Mouse (Mus musculus) right cerebral cortex, adult 2 months (tissue): Measurements from ENCODE around the gene Celf5.
A peak's percentile ranks its signal among the peaks of the same experiment; 100 is the strongest.

ENCODE experiments used
- DNase-seq, 2 experiments: peaks; one replicate each; pipeline ENCODE4 v3.0.0; 2021 to 2022; ENCODE audit warnings: low spot score in 2 of 2

Gene Celf5

GRCm38 (mm10) chr10:81482533-81482889 is at the start of gene Celf5:
Gene Celf5 (minus strand): TSS chr10:81482709.
- peak; percentile 68 to 74 for DNase-seq

- DNase-seq, result peak; percentile 71 to 77
Observed at GRCm38 (mm10) chr10:81526779-81527178, 44.3 kb upstream of the Celf5 start.

GRCm38 (mm10) chr10:81525017-81525694 is 42.6 kb upstream of the Celf5 start:
- no peak for DNase-seq

GRCm38 (mm10) chr10:81524051-81524605 is 41.6 kb upstream of the Celf5 start, which contains the start of gene Gna15:
Gene Gna15 (minus strand): TSS chr10:81524225.
- DNase-seq, result no peak

GRCm38 (mm10) chr10:81523570-81523969 is 41.1 kb upstream of the Celf5 start:
- DNase-seq, result no peak

GRCm38 (mm10) chr10:81523142-81523541 is 40.6 kb upstream of the Celf5 start:
- no peak for DNase-seq

GRCm38 (mm10) chr10:81519978-81520365 is 37.5 kb upstream of the Celf5 start:
- DNase-seq, result no peak

- no peak for DNase-seq
Observed at GRCm38 (mm10) chr10:81519227-81519977, 36.9 kb upstream of the Celf5 start.

GRCm38 (mm10) chr10:81518546-81518945 is 36.0 kb upstream of the Celf5 start:
- peak; percentile 58 to 61 for DNase-seq

GRCm38 (mm10) chr10:81517227-81517626 is 34.7 kb upstream of the Celf5 start:
- DNase-seq, result no peak

- DNase-seq, result no peak
Observed at GRCm38 (mm10) chr10:81513798-81514197, 31.3 kb upstream of the Celf5 start.

GRCm38 (mm10) chr10:81510246-81510810 is 27.8 kb upstream of the Celf5 start:
- DNase-seq, result no peak

GRCm38 (mm10) chr10:81507691-81508489 is 25.4 kb upstream of the Celf5 start:
- DNase-seq, result no peak

GRCm38 (mm10) chr10:81507095-81507494 is 24.6 kb upstream of the Celf5 start:
- no peak for DNase-seq

GRCm38 (mm10) chr10:81505016-81505664 is 22.6 kb upstream of the Celf5 start:
- DNase-seq, result no peak

- DNase-seq, result peak; percentile 91 to 94
Observed at GRCm38 (mm10) chr10:81502658-81503057, 20.1 kb upstream of the Celf5 start.

GRCm38 (mm10) chr10:81501863-81502262 is 19.4 kb upstream of the Celf5 start:
- no peak for DNase-seq

GRCm38 (mm10) chr10:81500032-81500431 is 17.5 kb upstream of the Celf5 start, which contains the start of gene S1pr4:
Gene S1pr4 (minus strand): TSS chr10:81500132.
- DNase-seq, result no peak

GRCm38 (mm10) chr10:81499250-81499901 is 16.9 kb upstream of the Celf5 start:
- no peak for DNase-seq
